Mouse (Mus musculus) colon, adult 2 months (tissue): ENCODE data around the gene Gm5431. TPM values are rescaled to one million over a fixed set of nuclear protein-coding genes. Genes with fewer than 3 reads are reported as not detected.

Experiments
- polyA plus RNA-seq: library from polyadenylated mRNA; depleted of rRNA; stranded (reverse); fragments of >200 nt; gene quantifications from 2 replicates; pipeline ENCODE4 v1.2.3, GENCODE M21; 2012; rRNA removed

Gene Gm5431
- polyA plus RNA-seq: 0.41 and 0.52 TPM in 2 replicates

DNA sequence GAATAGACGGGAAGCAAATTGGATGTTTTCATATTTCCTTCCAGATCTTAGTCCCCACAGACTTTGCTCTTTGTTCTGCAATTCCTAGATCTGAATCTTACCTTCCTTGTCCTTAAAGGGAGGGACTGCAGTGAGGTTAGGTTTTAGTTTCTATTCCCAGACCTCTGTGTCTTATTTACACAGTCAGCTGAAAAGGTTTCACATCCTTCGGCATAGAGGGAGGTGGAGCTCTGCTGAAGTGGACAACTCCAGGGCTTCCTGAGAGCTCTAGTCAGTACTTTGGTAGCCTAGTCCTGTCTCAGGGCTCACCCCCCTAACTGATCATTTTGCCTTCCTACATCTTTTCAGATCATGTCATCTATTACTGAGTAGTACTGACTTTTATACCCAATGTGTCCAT lies at the start of gene Gm5431:
TSS of gene Gm5431 (minus strand) at position 194 of the 400 bp plus-strand sequence.

DNA sequence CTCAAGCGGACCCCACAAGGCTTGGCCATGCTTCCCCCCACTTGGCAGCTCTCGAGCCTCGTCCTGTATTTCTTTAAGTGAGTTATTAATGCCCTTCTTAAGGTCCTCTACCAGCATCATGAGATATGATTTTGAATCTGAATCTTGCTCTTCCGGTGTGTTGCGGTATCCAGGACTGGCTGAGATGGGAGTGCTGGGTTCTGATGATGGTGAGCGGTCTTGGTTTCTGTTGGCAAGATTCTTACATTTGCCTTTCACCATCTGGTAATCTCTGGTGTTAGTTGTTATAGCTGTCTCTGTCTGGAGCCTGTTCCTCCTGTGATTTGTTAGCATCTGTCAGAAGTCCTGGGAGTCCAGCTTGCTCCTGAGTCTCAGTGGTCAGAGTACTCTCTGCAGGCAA lies 44.1 kb upstream of the Gm5431 start, which contains the start of gene Psme2b:
TSS of gene Psme2b (minus strand) at position 101 of the 400 bp plus-strand sequence.

DNA sequence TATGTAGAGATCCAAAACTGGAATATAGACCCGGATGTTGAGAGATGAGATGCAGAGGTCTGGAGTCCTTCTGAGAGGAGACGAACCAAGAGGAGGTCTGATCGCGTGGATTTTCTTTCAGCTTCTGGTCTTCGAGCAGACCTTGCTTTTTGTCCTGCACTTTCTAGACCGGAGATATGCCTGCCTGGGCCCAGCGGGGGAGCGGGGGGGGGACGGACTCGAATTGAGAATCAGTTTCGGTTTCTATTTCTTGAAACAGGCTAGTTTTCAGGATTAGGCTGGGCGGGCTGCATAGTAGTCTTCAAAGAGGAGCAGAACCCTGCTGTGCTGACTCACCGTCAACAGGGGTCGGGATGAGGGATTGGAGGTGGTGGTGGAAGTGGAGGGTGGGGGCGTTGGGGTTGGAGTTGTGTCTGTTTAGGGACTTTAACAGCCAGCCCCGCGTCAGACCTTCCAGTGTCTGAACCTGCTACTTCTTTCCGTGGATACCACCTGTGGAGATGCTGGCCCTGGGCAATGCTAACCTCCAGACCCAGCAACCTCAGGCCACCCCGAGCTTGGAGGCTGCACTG lies 30.7 kb downstream of the Gm5431 start, which contains the start of gene Irgm1:
TSS of gene Irgm1 (minus strand) at position 483 of the 572 bp plus-strand sequence.

Other genes with a start within 250 kb of the Gm5431 start
- gene Rack1, start 101.9 kb downstream of the Gm5431 start, polyA plus RNA-seq: 2,419 and 2,722 TPM in 2 replicates
- gene Trim41, start 84.9 kb downstream of the Gm5431 start, polyA plus RNA-seq: 34.3 and 35.4 TPM in 2 replicates
- gene Trim7, start 76.1 kb downstream of the Gm5431 start, polyA plus RNA-seq: 8.7 and 9.0 TPM in 2 replicates
- gene Gm12184, start 75.6 kb downstream of the Gm5431 start, polyA plus RNA-seq: 6.7 and 15.0 TPM in 2 replicates
- 6.3 and 7.0 TPM in 2 replicates for gene Irgm1, start 30.5 kb downstream of the Gm5431 start, polyA plus RNA-seq
- 3.6 and 3.9 TPM in 2 replicates for gene Psme2b, start 44.0 kb upstream of the Gm5431 start, polyA plus RNA-seq
- gene Olfr56, start 76.7 kb upstream of the Gm5431 start, polyA plus RNA-seq: not detected in 2 replicates
- gene 9930111J21Rik1, start 77.2 kb upstream of the Gm5431 start, polyA plus RNA-seq: 0.79 and 1.2 TPM in 2 replicates
- 0.03 and 0.07 TPM in 2 replicates for gene Gm12185, start 90.0 kb upstream of the Gm5431 start, polyA plus RNA-seq
- 0.15 and 0.20 TPM in 2 replicates for gene Tgtp1, start 92.0 kb upstream of the Gm5431 start, polyA plus RNA-seq
- 0.57 and 0.64 TPM in 2 replicates for gene 9930111J21Rik2, start 149.0 kb upstream of the Gm5431 start, polyA plus RNA-seq
- 0.34 and 1.0 TPM in 2 replicates for gene Tgtp2, start 162.0 kb upstream of the Gm5431 start, polyA plus RNA-seq
- gene Ifi47, start 174.4 kb upstream of the Gm5431 start, polyA plus RNA-seq: 2.0 and 2.4 TPM in 2 replicates
- gene Olfr1396, start 212.7 kb upstream of the Gm5431 start, polyA plus RNA-seq: 0.15 TPM in 1 of 2 replicates, not detected in the other
- gene Olfr1395, start 240.1 kb upstream of the Gm5431 start, polyA plus RNA-seq: not detected in 2 replicates